Mouse (Mus musculus): ENCODE measurements around the gene Ttc39b.
A peak's percentile ranks its signal among the peaks of the same experiment; 100 is the strongest.
"Not testable (repeated sequence)": the region's sequence is repeated elsewhere in the genome, so short reads cannot be mapped to it uniquely, and the experiment has no call there.

The Ttc39b gene

GRCm38 (mm10) chr4:83273616-83274050, 50.4 kb downstream of the Ttc39b start:
- DNase-seq (ENCODE audit: low read depth, low spot score): no peak

GRCm38 (mm10) chr4:83272917-83273615, 51.0 kb downstream of the Ttc39b start:
- no peak for DNase-seq (ENCODE audit: low read depth, low spot score)

GRCm38 (mm10) chr4:83270481-83270880, 53.6 kb downstream of the Ttc39b start:
- no peak for DNase-seq (ENCODE audit: low read depth, low spot score)

- no peak for DNase-seq (ENCODE audit: low read depth, low spot score)
These were observed 54.4 kb downstream of the Ttc39b start for GRCm38 (mm10) chr4:83269614-83270013.

- DNase-seq (ENCODE audit: low read depth, low spot score): no peak
These were observed 57.9 kb downstream of the Ttc39b start for GRCm38 (mm10) chr4:83265926-83266692.

GRCm38 (mm10) chr4:83264832-83265231, 59.2 kb downstream of the Ttc39b start:
- no peak for DNase-seq (ENCODE audit: low read depth, low spot score)

GRCm38 (mm10) chr4:83261998-83262397, 62.1 kb downstream of the Ttc39b start:
- no peak for DNase-seq (ENCODE audit: low read depth, low spot score)

GRCm38 (mm10) chr4:83259690-83260089, 64.4 kb downstream of the Ttc39b start:
- DNase-seq (ENCODE audit: low read depth, low spot score): no peak

GRCm38 (mm10) chr4:83258273-83258672, 65.8 kb downstream of the Ttc39b start:
- DNase-seq (ENCODE audit: low read depth, low spot score): no peak

- DNase-seq (ENCODE audit: low read depth, low spot score): no peak
These were observed 66.5 kb downstream of the Ttc39b start for GRCm38 (mm10) chr4:83257279-83258260.

GRCm38 (mm10) chr4:83256779-83257178, 67.3 kb downstream of the Ttc39b start:
- no peak for DNase-seq (ENCODE audit: low read depth, low spot score)

GRCm38 (mm10) chr4:83254941-83255340, 69.1 kb downstream of the Ttc39b start:
- DNase-seq (ENCODE audit: low read depth, low spot score): peak; percentile 76

- no peak for DNase-seq (ENCODE audit: low read depth, low spot score)
These were observed 70.4 kb downstream of the Ttc39b start for GRCm38 (mm10) chr4:83253679-83254078.

GRCm38 (mm10) chr4:83243706-83244105, 80.3 kb downstream of the Ttc39b start:
- no peak for DNase-seq (ENCODE audit: low read depth, low spot score)

GRCm38 (mm10) chr4:83241630-83242029, 82.4 kb downstream of the Ttc39b start:
- no peak for DNase-seq (ENCODE audit: low read depth, low spot score)

GRCm38 (mm10) chr4:83237656-83238055, 86.4 kb downstream of the Ttc39b start:
- DNase-seq (ENCODE audit: low read depth, low spot score): no peak

- not testable (repeated sequence) for DNase-seq (ENCODE audit: low read depth, low spot score)
These were observed 88.8 kb downstream of the Ttc39b start for GRCm38 (mm10) chr4:83235304-83235703.

GRCm38 (mm10) chr4:83234739-83235138, 89.3 kb downstream of the Ttc39b start:
- no peak for DNase-seq (ENCODE audit: low read depth, low spot score)

- no peak for DNase-seq (ENCODE audit: low read depth, low spot score)
These were observed 89.9 kb downstream of the Ttc39b start for GRCm38 (mm10) chr4:83234132-83234531.

- DNase-seq (ENCODE audit: low read depth, low spot score): no peak
These were observed 90.6 kb downstream of the Ttc39b start for GRCm38 (mm10) chr4:83233181-83234123.

All from WW6 (cell line).